Mouse (Mus musculus) C2C12 (cell line): ENCODE results near the gene Ubash3a. TPM values are rescaled to one million over a fixed set of nuclear protein-coding genes. Genes with fewer than 3 reads are reported as not detected.

Source experiments
- H3K27me3 ChIP-seq: one replicate; pipeline ENCODE4 v1.6.1; 2011; ENCODE audit not compliant: control insufficient read depth, insufficient read depth, insufficient read length
- H3K36me3 ChIP-seq: one replicate; pipeline ENCODE4 v1.6.1; 2011; ENCODE audit not compliant: control insufficient read depth, insufficient read depth
- H3K4me3 ChIP-seq: one replicate; pipeline ENCODE4 v1.5.1; 2011; ENCODE audit warnings: mild to moderate bottlenecking, control low read depth; ENCODE audit not compliant: poor library complexity, insufficient read depth, severe bottlenecking
- H3K79me2 ChIP-seq: one replicate; pipeline ENCODE4 v1.6.1; 2011; ENCODE audit not compliant: control insufficient read depth, insufficient read depth
- H3K79me3 ChIP-seq: one replicate; pipeline ENCODE4 v1.6.1; 2011; ENCODE audit warnings: low read depth, control low read depth
- H3ac ChIP-seq: one replicate; pipeline ENCODE3; 2011; ENCODE audit warnings: low read depth; ENCODE audit not compliant: control insufficient read depth, insufficient read length
- CEBPB ChIP-seq: IDR thresholded peaks from one replicate; pipeline ENCODE4 v1.6.1; 2011; ENCODE audit warnings: low read depth, mild to moderate bottlenecking, control low read depth, moderate library complexity
- CTCF ChIP-seq: IDR thresholded peaks from one replicate; pipeline ENCODE4 v1.5.1; 2011; ENCODE audit not compliant: control insufficient read depth, insufficient read depth, insufficient read length
- FOSL1 ChIP-seq: IDR thresholded peaks from one replicate; pipeline ENCODE4 v1.8.0; 2011; ENCODE audit warnings: mild to moderate bottlenecking, low read length; ENCODE audit not compliant: poor library complexity, insufficient read depth, severe bottlenecking
- MAX ChIP-seq: IDR thresholded peaks from one replicate; pipeline ENCODE4 v1.6.1; 2011; ENCODE audit warnings: mild to moderate bottlenecking, control low read depth
- MYOD1 ChIP-seq: IDR thresholded peaks from one replicate; pipeline ENCODE4 v1.6.1; 2011; ENCODE audit warnings: low read depth; ENCODE audit not compliant: control insufficient read depth, insufficient read length
- MYOG ChIP-seq: IDR thresholded peaks from one replicate; pipeline ENCODE4 v1.6.1; 2011; ENCODE audit not compliant: control insufficient read depth, insufficient read length; ENCODE audit errors: extremely low read depth
- USF1 ChIP-seq: IDR thresholded peaks from one replicate; pipeline ENCODE4 v1.6.1; 2011; ENCODE audit warnings: low read depth, mild to moderate bottlenecking, control low read depth, moderate library complexity
- polyA plus RNA-seq: library from polyadenylated mRNA; unstranded; fragments of >200 nt; fragmentation: generic; extraction: Trizol; gene quantifications from one replicate; pipeline ENCODE4 v1.2.1, GENCODE M21; 2012; ENCODE audit warnings: missing spikeins

Ubash3a gene
- polyA plus RNA-seq, 1 experiment: not detected

DNA sequence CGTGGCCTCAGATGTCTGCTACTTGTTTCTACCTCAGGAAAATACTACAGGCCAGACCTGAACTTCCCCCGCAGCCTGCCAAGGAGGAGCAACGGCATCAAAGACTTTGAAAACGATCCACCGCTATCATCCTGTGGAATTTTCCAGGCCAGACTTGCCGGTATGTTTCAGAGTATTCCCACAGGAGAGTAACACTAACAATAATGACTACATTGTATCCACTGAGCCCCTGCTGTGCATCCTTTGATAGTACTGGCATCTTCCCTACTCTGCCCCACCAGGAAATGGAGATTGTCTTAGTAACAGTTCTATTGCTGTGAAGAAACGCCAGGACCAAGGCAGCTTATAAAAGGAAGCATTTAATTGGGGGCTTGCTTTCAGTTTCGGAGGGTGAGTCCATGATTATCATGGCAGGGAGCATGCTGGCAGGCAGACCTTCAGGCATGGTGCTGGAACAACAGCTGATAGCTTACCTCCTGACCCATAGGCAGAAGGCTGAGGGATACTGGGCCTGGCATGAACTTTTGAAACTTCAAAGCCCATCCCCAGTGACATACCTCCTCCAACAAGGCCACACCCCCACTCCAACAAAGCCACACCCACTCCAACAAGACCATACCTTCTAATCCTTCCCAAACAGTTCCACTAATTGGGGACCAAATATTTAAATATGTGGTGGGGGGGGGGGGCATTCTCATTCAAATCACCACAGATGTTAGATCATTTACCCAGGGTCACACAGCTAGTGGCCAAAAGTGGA, 24.8 kb downstream of the Ubash3a start:
- no peaks in the 10 kb centered on the region for H3K79me3 ChIP-seq
- peaks cover 4% of the 10 kb centered on the region for H3K27me3 ChIP-seq
- TF ChIP-seq MAX: no peak
- no peak for TF ChIP-seq USF1
- no peak for TF ChIP-seq CTCF
- no peak for TF ChIP-seq MYOD1
- TF ChIP-seq CEBPB: no peak
- no peak for TF ChIP-seq FOSL1
- TF ChIP-seq MYOG: no peak
- H3ac ChIP-seq: no peak overlapping the region
- H3K36me3 ChIP-seq: no peaks in the 10 kb centered on the region
- no peaks in the 10 kb centered on the region for H3K79me2 ChIP-seq
- no peak overlapping the region for H3K4me3 ChIP-seq

DNA sequence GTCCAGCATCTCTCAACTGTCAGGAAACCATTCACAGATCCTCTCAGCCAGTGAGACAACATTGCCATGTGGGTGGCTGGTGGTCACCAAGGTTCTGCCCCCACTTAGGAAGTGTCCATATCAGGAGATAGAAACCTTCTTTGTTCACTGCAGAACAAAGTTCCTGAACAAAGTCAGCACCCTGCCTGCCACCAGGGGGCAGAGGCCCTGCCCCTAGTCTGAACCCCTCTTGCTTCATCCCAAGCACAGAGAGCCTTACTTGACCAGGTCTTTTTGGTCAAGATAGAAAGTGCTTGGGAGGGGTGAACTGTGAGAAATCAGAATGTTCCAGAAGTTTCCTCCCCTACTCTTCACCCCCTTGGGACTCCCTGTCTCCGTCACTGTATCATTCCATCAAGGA, 28.2 kb downstream of the Ubash3a start:
- Histone ChIP-seq H3K79me3 (no peaks in the 10 kb centered on the region), H3K4me3 (no peak overlapping the region), H3K27me3 (no peaks in the 10 kb centered on the region), H3K36me3 (no peaks in the 10 kb centered on the region), H3ac (no peak overlapping the region), H3K79me2 (no peaks in the 10 kb centered on the region)
- TF ChIP-seq FOSL1 (no peak), MAX (no peak), CEBPB (no peak), USF1 (no peak)

DNA sequence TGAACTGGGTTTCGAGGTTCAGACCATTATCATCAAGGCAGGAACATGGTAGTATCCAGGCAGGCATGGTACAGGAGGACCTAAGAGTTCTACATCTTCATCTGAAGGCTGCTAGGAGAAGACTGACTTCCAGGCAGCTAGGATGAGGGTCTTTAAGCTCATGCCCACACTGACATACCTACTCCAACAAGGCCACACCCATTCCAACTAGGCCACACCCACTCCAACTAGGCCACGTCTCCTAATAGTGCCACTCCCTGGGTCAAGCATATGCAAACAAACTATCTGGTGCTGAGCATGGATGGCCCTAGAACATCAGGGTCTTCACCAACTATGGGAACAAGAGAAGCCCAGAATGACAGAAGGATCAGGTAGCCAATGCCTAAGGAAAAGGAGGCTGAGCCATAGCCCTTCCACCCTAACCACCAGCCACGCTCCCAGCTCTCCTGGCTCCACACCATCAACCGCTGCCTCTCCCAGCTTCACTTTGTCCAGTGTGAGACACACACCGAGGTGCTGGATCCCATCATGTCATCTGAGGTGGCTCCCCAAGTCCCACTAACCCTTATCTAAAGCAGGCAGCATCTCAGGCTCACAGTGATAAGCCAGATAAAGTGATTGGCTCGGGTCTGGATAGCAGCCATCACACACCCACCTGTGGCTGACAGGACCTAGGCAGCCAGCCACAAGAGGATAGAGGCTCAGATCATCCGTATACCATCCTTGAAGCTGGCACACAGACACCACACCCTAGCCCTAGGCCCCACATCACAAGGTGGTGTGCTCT, 30.8 kb downstream of the Ubash3a start:
- H3K36me3 ChIP-seq: no peaks in the 10 kb centered on the region
- no peaks in the 10 kb centered on the region for H3K79me2 ChIP-seq
- no peak overlapping the region for H3ac ChIP-seq
- TF ChIP-seq CTCF (no peak), FOSL1 (no peak), MAX (no peak), MYOG (no peak), USF1 (no peak), CEBPB (no peak), MYOD1 (no peak)
- no peaks in the 10 kb centered on the region for H3K27me3 ChIP-seq
- H3K4me3 ChIP-seq: no peak overlapping the region
- no peaks in the 10 kb centered on the region for H3K79me3 ChIP-seq

DNA sequence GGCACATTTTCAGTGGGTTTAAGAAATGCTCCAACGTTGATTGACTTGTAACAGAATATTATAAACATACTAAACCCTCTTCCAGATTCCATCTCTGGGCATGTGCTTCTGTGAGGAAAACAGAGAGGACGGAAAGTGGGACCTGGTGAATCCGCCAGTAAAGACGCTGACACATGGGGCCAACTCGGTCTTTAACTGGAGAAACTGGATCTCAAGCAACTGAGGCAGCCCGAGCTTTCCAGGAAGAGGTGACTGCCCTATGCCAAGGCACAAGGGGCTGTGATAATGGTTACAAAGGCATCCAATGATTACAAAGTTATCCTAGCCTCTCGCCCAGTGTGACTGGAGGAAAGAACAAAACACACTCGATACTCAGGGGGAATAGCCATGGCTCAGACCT, 33.5 kb downstream of the Ubash3a start:
- Histone ChIP-seq H3K36me3 (no peaks in the 10 kb centered on the region), H3ac (no peak overlapping the region), H3K27me3 (no peaks in the 10 kb centered on the region), H3K79me3 (no peaks in the 10 kb centered on the region), H3K4me3 (no peak overlapping the region), H3K79me2 (no peaks in the 10 kb centered on the region)
- TF ChIP-seq MAX (no peak), MYOG (no peak), USF1 (no peak), MYOD1 (no peak), CEBPB (no peak), CTCF (no peak)

DNA sequence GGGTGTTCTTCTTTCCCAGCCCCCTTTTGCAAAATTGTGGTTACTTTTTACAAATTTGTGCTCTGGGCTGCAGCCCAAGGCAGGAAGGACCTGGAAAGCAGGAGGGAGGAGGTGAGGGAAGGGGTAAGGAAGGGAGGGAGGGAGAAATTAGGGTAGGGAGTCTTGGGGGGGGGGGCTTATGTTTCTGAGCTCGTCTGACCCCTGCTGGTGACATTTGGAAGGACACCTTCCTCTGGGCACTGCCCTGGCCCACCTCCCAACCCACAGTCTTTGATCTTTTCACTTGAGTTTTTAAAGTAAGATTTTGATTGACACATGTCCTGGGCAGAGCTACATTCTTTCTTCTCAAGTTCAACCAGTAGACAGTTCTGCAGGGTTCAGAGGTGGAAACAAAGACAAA, 35.1 kb downstream of the Ubash3a start:
- TF ChIP-seq FOSL1 (no peak), MAX (no peak), CEBPB (no peak), MYOG (no peak), MYOD1 (no peak)

DNA sequence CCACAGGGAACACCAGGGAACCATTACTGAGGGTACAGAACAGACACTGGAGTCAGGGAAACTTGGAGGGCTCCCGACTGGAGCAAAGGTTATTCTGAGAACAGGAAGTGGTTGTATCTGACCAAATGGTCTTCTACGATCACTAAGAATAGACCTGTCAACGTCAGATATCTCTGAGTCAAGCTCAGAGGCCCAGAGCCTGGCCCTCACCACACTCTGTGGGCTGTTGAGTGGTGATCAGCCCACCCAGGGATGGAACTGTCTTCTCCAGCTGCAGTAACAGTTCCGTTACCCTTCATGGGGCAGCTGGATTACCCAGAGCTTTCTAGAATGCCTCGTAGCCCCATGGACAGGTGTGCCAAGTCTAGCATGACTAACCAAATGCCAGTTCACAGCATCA, 37.6 kb downstream of the Ubash3a start:
- no peaks in the 10 kb centered on the region for H3K79me3 ChIP-seq
- H3K79me2 ChIP-seq: no peaks in the 10 kb centered on the region
- H3ac ChIP-seq: no peak overlapping the region
- H3K36me3 ChIP-seq: no peaks in the 10 kb centered on the region
- H3K4me3 ChIP-seq: no peak overlapping the region
- TF ChIP-seq MYOG: no peak
- TF ChIP-seq CTCF: no peak
- no peak for TF ChIP-seq MYOD1
- no peak for TF ChIP-seq FOSL1
- TF ChIP-seq USF1: no peak
- H3K27me3 ChIP-seq: peaks cover 6% of the 10 kb centered on the region

More for the DNA sequence above, 35.1 kb downstream of the Ubash3a start:
- no peaks in the 10 kb centered on the region for H3K79me3 ChIP-seq
- no peaks in the 10 kb centered on the region for H3K79me2 ChIP-seq
- no peak overlapping the region for H3ac ChIP-seq
- H3K36me3 ChIP-seq: no peaks in the 10 kb centered on the region
- no peak overlapping the region for H3K4me3 ChIP-seq
- H3K27me3 ChIP-seq: peaks cover 3% of the 10 kb centered on the region
